Mouse (Mus musculus): Measurements from ENCODE around the gene Dagla. TPM values are rescaled to one million over a fixed set of nuclear protein-coding genes. Genes with fewer than 3 reads are reported as not detected.

Dagla gene
- polyA plus RNA-seq, 1 experiment from 2014 or later: 4.2 TPM

DNA sequence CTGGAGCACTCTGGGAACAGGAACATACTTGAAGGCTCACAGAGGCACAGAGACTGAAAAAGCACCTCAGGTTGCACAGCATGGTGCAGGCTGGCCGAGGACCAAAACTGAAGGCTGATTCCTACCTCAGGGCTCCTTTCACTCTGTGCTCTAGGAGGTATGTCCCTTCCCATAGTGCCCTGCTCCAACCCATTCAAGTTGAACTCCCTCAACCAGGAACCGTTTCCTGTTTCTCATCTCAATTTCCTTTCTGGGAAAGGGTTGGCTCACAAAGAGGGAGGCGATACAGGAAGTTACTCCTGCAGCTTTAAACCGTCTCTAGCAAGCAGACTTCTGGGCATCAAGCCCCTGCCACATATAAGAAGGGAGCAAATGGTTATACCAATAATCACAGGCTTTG is 13.1 kb upstream of the Dagla start:
- Histone ChIP-seq H3K4me1 (replicated peaks; ENCODE audit: control insufficient read depth, insufficient read depth, low read length) (no peaks in the 10 kb centered on the region), H3K27me3 (replicated peaks; ENCODE audit: control insufficient read depth, insufficient read depth, low read length) (no peaks in the 10 kb centered on the region), H3K27ac (ENCODE audit: low read depth) (no peak overlapping the region), H3K4me2 (ENCODE audit: low read length) (no peak overlapping the region), H3K36me3 (ENCODE audit: control insufficient read depth, insufficient read depth, low read length) (no peaks in the 10 kb centered on the region), H3K9ac (ENCODE audit: low read length) (no peak overlapping the region), H3K4me3 (ENCODE audit: low read depth, low read length) (no peak overlapping the region), H3K9me3 (ENCODE audit: control insufficient read depth, low read length) (no peaks in the 10 kb centered on the region)
- no peak for DNase-seq (ENCODE audit: low spot score)
- no peak for ATAC-seq (replicated peaks; ENCODE audit: low FRiP score, low TSS enrichment, low read depth)
- 55% methylated on average over 4 of the region's 4 CpGs for WGBS

DNA sequence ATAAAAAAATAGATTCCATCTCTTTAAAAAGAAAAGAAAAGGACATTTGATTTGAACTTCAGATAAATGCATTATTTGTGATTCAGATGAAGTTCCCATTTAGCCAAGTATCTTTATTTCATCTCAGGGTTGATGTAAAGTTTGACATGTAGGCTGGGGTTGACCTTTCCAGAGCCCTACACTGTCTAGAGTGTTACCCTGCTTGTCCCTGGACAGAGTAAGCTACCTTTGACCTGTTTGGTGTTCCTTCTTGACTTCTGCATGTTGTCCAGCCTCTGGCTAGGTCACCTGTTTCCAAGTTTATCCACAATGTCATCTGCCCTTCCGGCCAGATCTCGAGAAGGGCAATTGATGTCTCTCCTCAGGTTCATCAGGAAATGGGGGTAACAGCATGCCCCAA is 12.7 kb upstream of the Dagla start:
- no peak for ATAC-seq (replicated peaks; ENCODE audit: low FRiP score, low TSS enrichment, low read depth)
- no peak for DNase-seq (ENCODE audit: low spot score)
- H3K27ac ChIP-seq (ENCODE audit: low read depth): no peak overlapping the region
- no peaks in the 10 kb centered on the region for H3K9me3 ChIP-seq (ENCODE audit: control insufficient read depth, low read length)
- H3K4me1 ChIP-seq (replicated peaks; ENCODE audit: control insufficient read depth, insufficient read depth, low read length): no peaks in the 10 kb centered on the region
- no peaks in the 10 kb centered on the region for H3K27me3 ChIP-seq (replicated peaks; ENCODE audit: control insufficient read depth, insufficient read depth, low read length)
- WGBS: 79% methylated on average over 2 of the region's 2 CpGs
- H3K4me3 ChIP-seq (ENCODE audit: low read depth, low read length): no peak overlapping the region
- H3K9ac ChIP-seq (ENCODE audit: low read length): no peak overlapping the region
- no peaks in the 10 kb centered on the region for H3K36me3 ChIP-seq (ENCODE audit: control insufficient read depth, insufficient read depth, low read length)
- H3K4me2 ChIP-seq (ENCODE audit: low read length): no peak overlapping the region

DNA sequence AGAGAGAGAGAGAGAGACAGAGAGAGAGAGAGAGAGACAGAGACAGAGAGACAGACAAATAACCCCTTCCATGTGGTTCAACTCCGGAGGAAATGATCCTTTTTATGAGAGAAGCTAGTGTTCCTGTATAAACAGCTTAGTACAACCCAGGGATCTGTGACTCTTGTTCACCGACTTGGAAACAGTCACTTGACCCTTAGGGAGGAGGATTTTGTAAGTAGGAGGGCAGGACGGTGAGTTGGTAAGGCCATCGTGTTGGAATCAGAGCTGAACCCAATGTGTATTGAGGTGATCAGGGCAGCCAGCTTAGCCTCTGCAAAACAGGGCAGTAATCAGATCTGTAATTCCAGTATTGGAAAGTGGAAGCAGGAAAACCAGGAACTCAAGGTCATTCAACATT is 12.3 kb upstream of the Dagla start:
- no peak for DNase-seq (ENCODE audit: low spot score)
- H3K27ac ChIP-seq (ENCODE audit: low read depth): no peak overlapping the region
- 52% methylated on average over 4 of the region's 4 CpGs for WGBS
- H3K9me3 ChIP-seq (ENCODE audit: control insufficient read depth, low read length): no peaks in the 10 kb centered on the region
- no peaks in the 10 kb centered on the region for H3K36me3 ChIP-seq (ENCODE audit: control insufficient read depth, insufficient read depth, low read length)
- no peak overlapping the region for H3K4me3 ChIP-seq (ENCODE audit: low read depth, low read length)
- no peaks in the 10 kb centered on the region for H3K4me1 ChIP-seq (replicated peaks; ENCODE audit: control insufficient read depth, insufficient read depth, low read length)
- no peak overlapping the region for H3K4me2 ChIP-seq (ENCODE audit: low read length)
- no peak overlapping the region for H3K9ac ChIP-seq (ENCODE audit: low read length)
- no peaks in the 10 kb centered on the region for H3K27me3 ChIP-seq (replicated peaks; ENCODE audit: control insufficient read depth, insufficient read depth, low read length)
- no peak for ATAC-seq (replicated peaks; ENCODE audit: low FRiP score, low TSS enrichment, low read depth)

DNA sequence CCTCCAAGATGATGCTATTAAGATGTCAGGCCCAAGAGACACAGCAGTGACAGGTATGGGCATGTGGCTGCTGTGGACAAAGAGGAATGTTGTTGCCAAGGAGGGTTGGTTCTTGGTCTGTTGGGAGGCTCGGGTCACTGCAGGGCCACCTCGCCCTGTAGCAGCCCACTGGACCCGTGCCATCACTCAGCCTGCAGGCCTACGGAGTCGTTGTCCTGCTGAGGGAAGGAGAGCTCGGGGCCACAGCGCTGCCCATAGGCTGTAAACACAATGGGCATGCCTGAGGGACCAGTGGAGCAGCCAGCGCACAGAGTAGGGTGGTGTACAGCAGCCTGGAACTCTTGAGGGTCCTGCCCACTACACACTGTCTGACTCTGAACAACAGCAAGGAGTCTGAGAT is 7.4 kb upstream of the Dagla start:
- DNase-seq (ENCODE audit: low spot score) (no peak), ATAC-seq (replicated peaks; ENCODE audit: low FRiP score, low TSS enrichment, low read depth) (no peak)
- whole genome bisulfite sequencing: 64% methylated on average over 8 of the region's 8 CpGs
- no peaks in the 10 kb centered on the region for H3K36me3 ChIP-seq (ENCODE audit: control insufficient read depth, insufficient read depth, low read length)
- no peaks in the 10 kb centered on the region for H3K27me3 ChIP-seq (replicated peaks; ENCODE audit: control insufficient read depth, insufficient read depth, low read length)
- H3K4me3 ChIP-seq (ENCODE audit: low read depth, low read length): no peak overlapping the region
- H3K9ac ChIP-seq (ENCODE audit: low read length): no peak overlapping the region
- no peaks in the 10 kb centered on the region for H3K9me3 ChIP-seq (ENCODE audit: control insufficient read depth, low read length)
- no peak overlapping the region for H3K4me2 ChIP-seq (ENCODE audit: low read length)
- no peak overlapping the region for H3K27ac ChIP-seq (ENCODE audit: low read depth)
- peaks cover 6% of the 10 kb centered on the region for H3K4me1 ChIP-seq (replicated peaks; ENCODE audit: control insufficient read depth, insufficient read depth, low read length)

DNA sequence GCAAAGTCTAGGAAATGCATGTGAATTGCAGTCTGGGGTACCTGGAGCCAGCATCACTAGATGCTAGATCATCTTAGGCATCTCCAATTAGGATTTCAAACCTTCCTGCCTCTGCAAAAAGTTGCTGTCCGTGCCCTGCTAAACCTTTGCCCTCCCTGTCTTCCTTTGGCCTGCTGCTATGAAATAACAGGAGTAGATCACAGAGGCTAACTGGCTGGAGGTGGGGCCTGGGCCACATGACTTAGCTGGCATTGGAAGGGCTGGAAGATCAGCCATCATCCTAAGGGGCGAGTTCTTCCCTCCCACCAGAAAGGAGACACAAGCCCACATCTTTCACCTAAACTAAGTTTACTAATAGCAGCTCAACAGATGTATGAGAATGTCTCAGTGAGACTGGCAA is 4.3 kb upstream of the Dagla start:
- H3K27ac ChIP-seq (ENCODE audit: low read depth): no peak overlapping the region
- peaks cover 13% of the 10 kb centered on the region for H3K4me1 ChIP-seq (replicated peaks; ENCODE audit: control insufficient read depth, insufficient read depth, low read length)
- no peaks in the 10 kb centered on the region for H3K36me3 ChIP-seq (ENCODE audit: control insufficient read depth, insufficient read depth, low read length)
- WGBS: 32% methylated on average over 2 of the region's 2 CpGs
- H3K4me2 ChIP-seq (ENCODE audit: low read length): no peak overlapping the region
- no peak overlapping the region for H3K4me3 ChIP-seq (ENCODE audit: low read depth, low read length)
- no peaks in the 10 kb centered on the region for H3K27me3 ChIP-seq (replicated peaks; ENCODE audit: control insufficient read depth, insufficient read depth, low read length)
- DNase-seq (ENCODE audit: low spot score) (no peak), ATAC-seq (replicated peaks; ENCODE audit: low FRiP score, low TSS enrichment, low read depth) (no peak)
- H3K9ac ChIP-seq (ENCODE audit: low read length): no peak overlapping the region
- no peaks in the 10 kb centered on the region for H3K9me3 ChIP-seq (ENCODE audit: control insufficient read depth, low read length)

DNA sequence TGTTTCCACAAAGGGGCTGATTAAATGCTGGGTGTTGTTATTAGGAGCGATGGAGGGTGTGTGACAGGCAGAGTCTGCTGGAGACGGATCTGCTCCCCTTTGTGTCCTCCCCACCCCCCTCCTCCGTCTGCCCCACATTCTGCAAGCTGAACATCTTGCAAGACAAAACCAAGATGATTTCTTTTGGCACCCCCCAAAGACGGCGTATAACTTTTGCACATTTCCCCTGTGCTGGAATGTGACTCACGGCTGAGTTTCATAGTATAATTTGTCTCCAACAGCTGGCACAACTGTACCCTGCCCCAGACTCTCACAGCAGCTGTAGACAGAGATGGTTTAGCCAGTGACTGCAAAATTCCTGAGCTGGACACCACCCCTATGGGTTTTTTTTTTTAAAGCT is 3.3 kb upstream of the Dagla start:
- H3K27me3 ChIP-seq (replicated peaks; ENCODE audit: control insufficient read depth, insufficient read depth, low read length): no peaks in the 10 kb centered on the region
- no peak overlapping the region for H3K4me3 ChIP-seq (ENCODE audit: low read depth, low read length)
- no peaks in the 10 kb centered on the region for H3K9me3 ChIP-seq (ENCODE audit: control insufficient read depth, low read length)
- no peak overlapping the region for H3K27ac ChIP-seq (ENCODE audit: low read depth)
- 23% methylated on average over 6 of the region's 6 CpGs for WGBS
- no peak overlapping the region for H3K4me2 ChIP-seq (ENCODE audit: low read length)
- no peaks in the 10 kb centered on the region for H3K36me3 ChIP-seq (ENCODE audit: control insufficient read depth, insufficient read depth, low read length)
- peaks cover 14% of the 10 kb centered on the region for H3K4me1 ChIP-seq (replicated peaks; ENCODE audit: control insufficient read depth, insufficient read depth, low read length)
- DNase-seq (ENCODE audit: low spot score): no peak
- no peak overlapping the region for H3K9ac ChIP-seq (ENCODE audit: low read length)
- ATAC-seq (replicated peaks; ENCODE audit: low FRiP score, low TSS enrichment, low read depth): no peak

DNA sequence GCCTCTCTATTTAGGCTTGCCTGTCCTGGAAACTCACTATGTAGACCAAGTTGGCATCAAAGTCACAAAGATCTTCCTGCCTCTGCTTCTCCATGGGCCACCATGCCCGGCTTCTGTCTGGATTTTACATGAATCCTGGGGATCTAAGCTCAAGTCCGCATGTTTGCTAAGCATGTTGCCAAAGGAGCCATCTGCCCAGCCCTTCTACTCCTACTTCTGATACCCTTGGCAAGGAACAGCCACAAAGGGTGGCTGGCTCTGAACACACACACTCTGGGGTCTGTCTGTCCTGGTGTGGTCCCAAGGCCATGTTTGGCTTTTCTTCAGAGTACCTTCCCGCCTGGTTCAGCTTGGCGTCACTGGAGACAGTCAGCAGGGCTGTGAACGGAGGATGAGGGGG is 2.7 kb upstream of the Dagla start:
- Histone ChIP-seq H3K27me3 (replicated peaks; ENCODE audit: control insufficient read depth, insufficient read depth, low read length) (no peaks in the 10 kb centered on the region), H3K4me3 (ENCODE audit: low read depth, low read length) (no peak overlapping the region), H3K9ac (ENCODE audit: low read length) (no peak overlapping the region), H3K4me1 (replicated peaks; ENCODE audit: control insufficient read depth, insufficient read depth, low read length) (peaks cover 14% of the 10 kb centered on the region), H3K36me3 (ENCODE audit: control insufficient read depth, insufficient read depth, low read length) (no peaks in the 10 kb centered on the region), H3K9me3 (ENCODE audit: control insufficient read depth, low read length) (no peaks in the 10 kb centered on the region), H3K4me2 (ENCODE audit: low read length) (no peak overlapping the region), H3K27ac (ENCODE audit: low read depth) (no peak overlapping the region)
- DNase-seq (ENCODE audit: low spot score) (no peak), ATAC-seq (replicated peaks; ENCODE audit: low FRiP score, low TSS enrichment, low read depth) (no peak)
- WGBS: 83% methylated on average over 5 of the region's 5 CpGs

DNA sequence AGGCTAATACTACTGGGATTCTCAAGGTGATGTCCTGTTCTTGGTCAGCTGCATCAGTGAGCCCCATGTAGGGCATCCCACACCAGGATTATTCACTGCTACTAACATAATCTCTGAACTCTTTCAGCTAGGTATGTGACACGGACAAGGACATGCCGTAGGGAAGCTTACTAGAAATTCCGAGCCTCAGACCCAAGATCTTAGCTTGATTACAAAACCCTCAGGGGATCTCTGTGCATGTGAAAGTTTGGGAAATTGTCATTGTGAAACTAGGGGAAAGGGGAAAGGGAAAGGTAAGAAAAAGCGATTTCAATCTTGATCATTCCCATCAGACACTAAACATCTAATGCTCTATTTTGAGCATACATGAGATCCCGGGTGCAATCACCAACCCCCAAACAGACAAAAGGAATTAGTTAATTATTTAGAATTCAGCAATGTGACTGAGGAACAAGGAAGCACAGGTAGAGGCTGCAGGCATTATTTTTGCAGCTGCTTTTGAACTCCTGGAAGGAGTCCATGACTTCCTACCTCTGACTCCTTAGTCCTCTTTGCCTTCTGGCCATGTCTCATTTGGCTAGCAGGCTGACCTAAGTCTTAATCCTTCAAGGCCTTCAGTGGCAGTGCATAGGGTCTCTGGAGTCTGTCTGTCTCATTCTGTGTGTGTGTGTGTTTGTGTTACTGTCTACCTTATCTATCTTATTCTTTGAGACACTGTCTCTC is 2.0 kb upstream of the Dagla start:
- 88% methylated on average over 5 of the region's 5 CpGs for WGBS
- ATAC-seq (replicated peaks; ENCODE audit: low FRiP score, low TSS enrichment, low read depth): no peak
- H3K36me3 ChIP-seq (ENCODE audit: control insufficient read depth, insufficient read depth, low read length): no peaks in the 10 kb centered on the region

DNA sequence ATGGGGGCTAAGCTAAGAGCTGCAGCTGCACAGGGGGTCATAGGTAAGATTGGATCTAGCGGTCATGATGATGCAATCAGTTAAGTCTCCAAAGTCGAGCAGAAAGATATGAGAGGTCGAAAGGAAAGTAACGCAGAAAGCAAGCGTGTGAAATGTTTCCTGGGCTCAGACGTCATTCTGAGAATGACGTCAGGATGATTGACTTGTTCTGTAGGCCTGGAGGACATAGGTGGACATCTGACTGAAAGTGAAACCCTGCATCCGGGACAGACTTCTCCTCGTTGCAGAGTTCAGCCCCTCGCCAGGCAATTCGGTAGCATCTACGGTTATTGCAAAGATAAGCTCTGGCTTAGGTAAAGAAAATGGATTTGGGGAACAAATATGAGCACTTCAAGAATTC is 963 bp upstream of the Dagla start:
- Histone ChIP-seq H3K9ac (ENCODE audit: low read length) (no peak overlapping the region), H3K4me2 (ENCODE audit: low read length) (no peak overlapping the region), H3K27ac (ENCODE audit: low read depth) (no peak overlapping the region), H3K27me3 (replicated peaks; ENCODE audit: control insufficient read depth, insufficient read depth, low read length) (no peaks in the 10 kb centered on the region), H3K4me3 (ENCODE audit: low read depth, low read length) (no peak overlapping the region), H3K36me3 (ENCODE audit: control insufficient read depth, insufficient read depth, low read length) (no peaks in the 10 kb centered on the region), H3K9me3 (ENCODE audit: control insufficient read depth, low read length) (no peaks in the 10 kb centered on the region), H3K4me1 (replicated peaks; ENCODE audit: control insufficient read depth, insufficient read depth, low read length) (peaks cover 17% of the 10 kb centered on the region)
- ATAC-seq (replicated peaks; ENCODE audit: low FRiP score, low TSS enrichment, low read depth): no peak
- no peak for DNase-seq (ENCODE audit: low spot score)
- 70% methylated on average over 12 of the region's 12 CpGs for WGBS

More for the DNA sequence above, 2.0 kb upstream of the Dagla start:
- DNase-seq (ENCODE audit: low spot score): no peak
- Histone ChIP-seq H3K4me1 (replicated peaks; ENCODE audit: control insufficient read depth, insufficient read depth, low read length) (peaks cover 14% of the 10 kb centered on the region), H3K4me2 (ENCODE audit: low read length) (no peak overlapping the region), H3K9ac (ENCODE audit: low read length) (no peak overlapping the region), H3K27me3 (replicated peaks; ENCODE audit: control insufficient read depth, insufficient read depth, low read length) (no peaks in the 10 kb centered on the region), H3K4me3 (ENCODE audit: low read depth, low read length) (no peak overlapping the region), H3K9me3 (ENCODE audit: control insufficient read depth, low read length) (no peaks in the 10 kb centered on the region), H3K27ac (ENCODE audit: low read depth) (no peak overlapping the region)
